Mouse (Mus musculus) stomach, postnatal 0 days (tissue): Measurements from ENCODE around the gene Cdk20. TPM values are rescaled to one million over a fixed set of nuclear protein-coding genes. Genes with fewer than 3 reads are reported as not detected.

Source experiments
- ATAC-seq: fragments of 200-750 bp; cut with Nextera tagmentation; 2 replicates; pipeline ENCODE4 v1.8.0; 2017; ENCODE audit not compliant: low FRiP score, low TSS enrichment
- DNase-seq: peaks from one replicate; pipeline ENCODE4 v3.0.0-alpha.2; 2016; ENCODE audit warnings: low spot score
- H3K27ac ChIP-seq: fragments of 300-500 bp; sonication (generic); replicated peaks from 2 replicates; pipeline ENCODE4 v1.5.1; 2014; ENCODE audit warnings: mild to moderate bottlenecking, control low read depth
- H3K27me3 ChIP-seq: fragments of 300-500 bp; sonication (generic); 2 replicates; pipeline ENCODE4 v1.6.1; 2014; ENCODE audit warnings: low read length; ENCODE audit not compliant: control insufficient read depth, insufficient read depth
- H3K36me3 ChIP-seq: fragments of 300-500 bp; sonication (generic); 2 replicates; pipeline ENCODE4 v1.6.1; 2014; ENCODE audit warnings: low read length, mixed read lengths; ENCODE audit not compliant: control insufficient read depth, insufficient read depth
- H3K4me1 ChIP-seq: fragments of 300-500 bp; sonication (generic); replicated peaks from 2 replicates; pipeline ENCODE4 v1.6.1; 2014; ENCODE audit warnings: antibody characterized with exemption; ENCODE audit not compliant: control insufficient read depth, insufficient read depth
- H3K4me2 ChIP-seq: fragments of 300-500 bp; sonication (generic); replicated peaks from 2 replicates; pipeline ENCODE4 v1.6.1; 2014; ENCODE audit warnings: low read depth, mild to moderate bottlenecking, control low read depth, moderate library complexity
- H3K4me3 ChIP-seq: fragments of 300-500 bp; sonication (generic); 2 replicates; pipeline ENCODE4 v1.5.1; 2014; ENCODE audit warnings: low read depth, low read length, control low read depth
- H3K9ac ChIP-seq: fragments of 300-500 bp; sonication (generic); 2 replicates; pipeline ENCODE4 v1.6.1; 2014; ENCODE audit warnings: mild to moderate bottlenecking, low read length, control low read depth, mixed read lengths
- H3K9me3 ChIP-seq: fragments of 300-500 bp; sonication (generic); 2 replicates; pipeline ENCODE4 v1.6.1; 2016; ENCODE audit warnings: low read length; ENCODE audit not compliant: control insufficient read depth
- CTCF ChIP-seq: IDR thresholded peaks from 2 replicates; pipeline ENCODE4 v1.5.1; 2016; ENCODE audit warnings: antibody characterized with exemption, low read depth, mild to moderate bottlenecking, moderate library complexity
- EP300 ChIP-seq: optimal IDR thresholded peaks from 2 replicates; pipeline ENCODE3; 2016; ENCODE audit warnings: antibody characterized with exemption
- WGBS: fragments of 180-500 bp; shearing (Covaris S2); extraction: QIAGEN DNeasy Blood & Tissue Kit; methylation state at CpG from one replicate; pipeline ENCODE4 v1.1.7; 2014; 5-methylcytosine and 5-hydroxymethylcytosine counted together
- polyA plus RNA-seq: library from polyadenylated mRNA; unstranded; fragments of >200 nt; fragmentation: Nextera tagmentation; extraction: Ambion mirVana; gene quantifications from 2 replicates; pipeline ENCODE4 v1.2.1, GENCODE M21; 2015

Cdk20 gene
- polyA plus RNA-seq: 4.5 and 5.3 TPM in 2 replicates

- peak within 1 kb of the TSS; percentile 89 for H3K27ac ChIP-seq
- peak; percentile 100 for ATAC-seq
- WGBS: 0% methylated on average over 57 of the region's 57 CpGs
Observed at GRCm38 (mm10) chr13:64432017-64432995, at the start of gene Cdk20. TSS of gene Cdk20 (plus strand) at chr13:64432314.

GRCm38 (mm10) chr13:64384937-64385336 is 47.2 kb upstream of the Cdk20 start:
- Histone ChIP-seq H3K4me2 (no peak overlapping the region), H3K4me3 (no peak overlapping the region), H3K4me1 (no peaks in the 10 kb centered on the region), H3K9ac (no peak overlapping the region), H3K27ac (no peak overlapping the region), H3K9me3 (no peaks in the 10 kb centered on the region), H3K27me3 (no peaks in the 10 kb centered on the region), H3K36me3 (no peaks in the 10 kb centered on the region)
- WGBS: 86% methylated on average over 3 of the region's 3 CpGs
- ATAC-seq: no peak
- DNase-seq: no peak
- TF ChIP-seq CTCF: no peak
- TF ChIP-seq EP300: no peak

More at GRCm38 (mm10) chr13:64432017-64432995, at the start of gene Cdk20:
- no peaks in the 10 kb centered on the region for H3K9me3 ChIP-seq
- peak within 1 kb of the TSS; percentile 66 for H3K9ac ChIP-seq
- no peaks in the 10 kb centered on the region for H3K36me3 ChIP-seq
- H3K4me1 ChIP-seq: no peaks in the 10 kb centered on the region; the same call in 1 of the 2 replicates
- peak within 1 kb of the TSS; percentile 69 for H3K4me3 ChIP-seq
- H3K27me3 ChIP-seq: no peaks in the 10 kb centered on the region
- TF ChIP-seq EP300 (no peak), CTCF (peak; percentile 84)
- H3K4me2 ChIP-seq: peak within 1 kb of the TSS; percentile 88
- peak; percentile 92 for DNase-seq

- Histone ChIP-seq H3K4me2 (no peak overlapping the region), H3K27ac (no peak overlapping the region), H3K9ac (no peak overlapping the region), H3K4me1 (no peaks in the 10 kb centered on the region), H3K27me3 (no peaks in the 10 kb centered on the region), H3K4me3 (no peak overlapping the region), H3K36me3 (no peaks in the 10 kb centered on the region), H3K9me3 (no peaks in the 10 kb centered on the region)
- ATAC-seq (no peak), DNase-seq (no peak)
- TF ChIP-seq CTCF (no peak), EP300 (no peak)
- WGBS: 34% methylated on average over 2 of the region's 2 CpGs
Observed at GRCm38 (mm10) chr13:64386048-64386447, 46.1 kb upstream of the Cdk20 start.

GRCm38 (mm10) chr13:64388415-64388814 is 43.7 kb upstream of the Cdk20 start:
- no peak for TF ChIP-seq CTCF
- TF ChIP-seq EP300: no peak
- Histone ChIP-seq H3K4me3 (no peak overlapping the region), H3K36me3 (no peaks in the 10 kb centered on the region), H3K27me3 (no peaks in the 10 kb centered on the region), H3K9ac (no peak overlapping the region), H3K4me1 (no peaks in the 10 kb centered on the region), H3K27ac (no peak overlapping the region), H3K4me2 (no peak overlapping the region), H3K9me3 (no peaks in the 10 kb centered on the region)
- WGBS: 52% methylated on average over 4 of the region's 4 CpGs
- ATAC-seq (peak; percentile 95), DNase-seq (no peak)

GRCm38 (mm10) chr13:64396979-64397378 is 35.1 kb upstream of the Cdk20 start:
- DNase-seq (no peak), ATAC-seq (no peak)
- Histone ChIP-seq H3K36me3 (no peaks in the 10 kb centered on the region), H3K9me3 (no peaks in the 10 kb centered on the region), H3K4me1 (no peaks in the 10 kb centered on the region), H3K4me3 (no peak overlapping the region), H3K4me2 (no peak overlapping the region), H3K9ac (no peak overlapping the region), H3K27me3 (no peaks in the 10 kb centered on the region), H3K27ac (no peak overlapping the region)
- WGBS: 53% methylated on average over 8 of the region's 8 CpGs
- no peak for TF ChIP-seq CTCF

- no peak for TF ChIP-seq CTCF
- TF ChIP-seq EP300: no peak
Observed at GRCm38 (mm10) chr13:64398065-64398464, 34.0 kb upstream of the Cdk20 start.

More at GRCm38 (mm10) chr13:64398065-64398464, 34.0 kb upstream of the Cdk20 start:
- H3K9me3 ChIP-seq: no peaks in the 10 kb centered on the region
- no peak for ATAC-seq
- DNase-seq: no peak
- WGBS: 88% methylated on average over 1 of the region's 1 CpGs
- no peak overlapping the region for H3K4me2 ChIP-seq
- no peak overlapping the region for H3K4me3 ChIP-seq
- no peaks in the 10 kb centered on the region for H3K27me3 ChIP-seq
- no peaks in the 10 kb centered on the region for H3K36me3 ChIP-seq
- H3K4me1 ChIP-seq: no peaks in the 10 kb centered on the region
- no peak overlapping the region for H3K27ac ChIP-seq
- H3K9ac ChIP-seq: no peak overlapping the region
